Mouse (Mus musculus) kidney, postnatal 4 days (tissue): ENCODE measurements around the gene Slc40a1.

Experiments
- DNase-seq, 2 experiments: peaks; one replicate each; pipeline ENCODE4 v3.0.0; 2021; ENCODE audit warnings: mixed read lengths in 2 of 2

Gene Slc40a1

DNA sequence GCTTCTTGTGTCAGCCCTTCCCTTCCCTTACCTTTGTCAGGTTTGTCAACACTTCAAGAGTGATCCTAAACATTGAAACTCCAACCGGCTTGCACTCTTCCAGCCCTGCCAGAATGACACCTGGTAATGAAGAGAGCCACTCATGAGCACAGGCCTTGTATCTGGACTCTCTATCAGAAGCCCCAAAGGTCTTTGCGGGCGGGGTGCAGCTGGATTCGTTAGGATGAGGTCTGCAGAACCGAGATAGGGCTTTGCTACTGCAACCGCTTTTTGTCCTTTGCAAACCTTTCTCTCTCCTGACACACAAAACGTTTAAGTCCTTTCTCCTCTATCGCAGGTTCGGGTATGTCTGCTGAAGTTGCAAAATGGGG lies at the start of gene Slc40a1:
Gene Slc40a1 (minus strand): TSS at position 131 of the 371 bp plus-strand sequence.
- DNase-seq = no peak

DNA sequence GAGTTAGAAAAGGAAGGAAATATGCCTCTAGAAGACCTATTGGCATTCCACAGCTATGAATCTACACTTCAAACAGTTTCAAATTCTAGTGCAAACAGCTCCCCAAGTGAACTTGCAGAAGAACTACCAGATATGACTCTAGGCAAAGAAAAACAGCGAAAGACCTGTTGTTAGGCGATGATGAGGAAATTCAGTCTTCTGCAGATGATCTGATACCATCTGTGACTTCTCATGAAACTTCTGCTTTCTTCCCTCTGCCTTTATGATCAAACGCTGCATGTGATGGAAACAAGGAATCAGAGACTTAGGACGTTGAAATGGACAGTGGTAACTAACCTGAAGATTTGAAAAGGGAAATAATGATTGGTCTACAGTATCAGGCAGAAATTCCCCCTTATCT lies 45.0 kb upstream of the Slc40a1 start:
- no peak for DNase-seq

DNA sequence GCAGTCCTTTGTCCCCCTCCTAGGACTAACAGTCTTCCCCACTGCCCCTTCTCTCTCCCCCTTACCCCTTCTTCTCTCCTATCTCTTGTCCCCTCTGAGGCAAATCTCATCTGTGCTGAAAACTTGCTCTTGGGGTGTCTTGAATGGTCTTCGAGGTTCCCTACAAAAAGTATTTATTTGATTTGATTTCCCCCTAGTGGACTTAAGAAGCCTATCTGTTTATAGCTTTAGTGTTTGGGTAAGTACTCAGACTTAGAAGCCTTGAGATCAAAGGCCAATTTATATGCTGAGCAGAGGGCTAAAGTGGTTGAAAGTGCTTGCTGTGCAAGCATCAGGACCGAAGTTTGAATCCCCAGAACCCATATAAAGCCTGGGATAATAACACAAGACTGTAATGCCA lies 22.7 kb upstream of the Slc40a1 start:
- DNase-seq = no peak

DNA sequence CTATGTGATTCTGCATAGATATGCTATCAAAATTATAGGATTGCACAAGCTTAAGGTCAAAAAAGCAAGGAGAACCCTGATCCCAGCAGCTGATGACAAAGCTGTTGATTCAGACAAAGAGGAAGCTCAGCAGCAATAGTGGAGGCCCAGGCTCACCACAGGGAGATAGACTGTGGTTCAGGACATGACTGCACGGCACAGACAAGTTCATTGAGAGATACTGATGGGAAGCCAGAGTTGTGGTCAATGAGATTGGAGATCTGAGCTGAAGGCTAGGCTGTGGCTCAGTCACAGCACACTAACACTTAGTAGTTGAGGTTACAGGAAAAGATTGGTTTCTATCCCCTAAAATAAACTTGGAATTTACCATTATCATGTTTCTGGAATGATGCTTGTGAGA lies 21.5 kb upstream of the Slc40a1 start:
- no peak for DNase-seq

DNA sequence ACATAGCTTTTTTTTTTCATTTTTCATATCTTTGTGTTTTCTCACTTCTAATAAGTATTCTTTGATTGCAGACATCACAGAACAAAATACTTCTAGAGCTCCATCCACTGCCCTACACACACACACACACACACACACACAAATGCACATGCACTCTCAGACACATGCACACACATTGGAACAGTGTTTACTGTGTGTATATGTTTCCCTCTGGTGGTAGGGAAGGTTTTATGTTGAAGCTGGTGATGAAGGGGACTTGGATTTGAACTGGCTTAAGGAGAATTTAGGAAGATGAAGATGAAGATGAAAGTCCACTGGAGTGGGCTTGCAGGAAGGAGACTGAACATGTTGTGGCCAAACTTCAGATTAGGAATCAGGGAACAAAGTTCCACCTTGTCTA lies 4.8 kb upstream of the Slc40a1 start:
- DNase-seq = no peak

DNA sequence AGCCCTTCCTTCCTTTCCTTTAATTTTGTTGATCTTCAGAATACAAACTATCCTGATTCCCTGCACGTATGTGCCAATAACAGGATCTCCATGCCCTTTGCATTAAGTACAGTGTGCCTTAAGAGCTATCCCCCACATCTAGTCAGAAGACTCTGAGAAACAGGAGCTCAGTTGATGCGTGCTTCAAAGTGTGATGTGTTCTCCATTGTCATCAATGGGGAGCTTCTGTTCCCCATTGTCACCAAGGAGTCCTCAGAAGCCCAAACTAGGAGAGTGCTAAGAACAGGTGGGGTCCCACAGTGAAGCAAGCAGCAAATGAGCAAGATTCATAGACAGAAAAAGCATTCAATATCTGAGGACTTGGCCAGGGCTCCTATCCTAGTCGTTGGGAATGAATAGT lies 588 bp upstream of the Slc40a1 start:
- no peak for DNase-seq

DNA sequence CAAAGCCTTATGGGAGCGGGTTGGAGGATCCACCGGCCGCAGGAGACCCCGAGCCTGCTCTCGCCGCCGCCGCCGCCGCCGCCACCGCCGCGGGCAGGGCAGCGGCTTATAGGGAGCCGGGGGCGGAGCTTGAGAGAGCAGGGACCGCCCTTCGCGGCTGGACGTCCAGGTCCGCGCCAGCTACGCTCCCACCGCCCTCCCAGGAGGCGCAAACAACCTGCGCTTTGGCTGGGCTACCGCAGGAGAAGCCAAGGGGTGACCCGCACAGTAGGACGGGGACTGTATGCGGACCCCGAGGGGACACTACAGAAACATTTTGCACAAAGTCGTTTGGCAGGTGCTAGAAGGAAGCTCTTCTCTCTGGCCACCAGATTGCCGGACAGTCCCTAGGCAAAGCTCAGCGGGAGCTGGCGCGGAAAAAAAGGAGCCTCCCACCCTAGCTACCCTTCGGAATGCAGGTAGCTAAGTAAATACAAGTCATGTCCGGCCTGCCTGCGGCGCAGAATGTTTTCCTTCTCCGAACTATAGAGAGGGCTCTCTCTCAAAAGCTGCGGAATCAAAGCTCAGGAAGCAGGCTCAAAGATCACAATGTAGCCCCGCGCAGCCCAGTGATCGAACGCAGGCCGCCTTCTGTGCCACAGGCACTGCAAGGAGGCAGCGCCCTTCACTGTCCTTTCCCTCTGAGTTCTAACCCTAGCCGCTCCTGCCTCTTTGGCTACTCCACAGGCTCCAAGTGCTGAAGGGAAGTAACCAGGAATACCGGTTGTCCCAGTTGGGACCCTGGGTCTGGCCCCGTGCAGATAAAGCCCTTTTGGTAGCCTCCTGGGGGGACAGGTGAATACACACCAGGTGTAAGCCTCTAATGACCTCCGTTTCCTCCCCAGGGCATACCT lies 577 bp downstream of the Slc40a1 start:
- peak; percentile 88 to 93 for DNase-seq

DNA sequence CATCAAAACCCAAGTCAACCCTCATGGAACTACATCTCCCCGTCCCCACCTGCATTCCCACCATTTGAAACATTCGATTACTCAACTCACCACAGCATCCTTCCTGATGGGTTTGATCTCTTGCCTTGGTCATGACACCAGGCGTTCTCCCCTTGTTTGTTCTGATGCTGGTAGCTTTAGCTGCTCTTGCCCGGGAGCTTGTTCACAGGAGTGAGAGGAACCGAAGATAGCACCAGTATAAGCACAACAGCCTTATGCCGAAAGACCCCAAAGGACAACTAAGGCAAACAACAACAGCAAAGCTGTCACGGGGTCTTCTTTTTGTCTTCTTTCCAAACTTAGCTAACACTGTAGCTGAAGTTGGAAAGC lies 1.2 kb downstream of the Slc40a1 start:
- DNase-seq = no peak

DNA sequence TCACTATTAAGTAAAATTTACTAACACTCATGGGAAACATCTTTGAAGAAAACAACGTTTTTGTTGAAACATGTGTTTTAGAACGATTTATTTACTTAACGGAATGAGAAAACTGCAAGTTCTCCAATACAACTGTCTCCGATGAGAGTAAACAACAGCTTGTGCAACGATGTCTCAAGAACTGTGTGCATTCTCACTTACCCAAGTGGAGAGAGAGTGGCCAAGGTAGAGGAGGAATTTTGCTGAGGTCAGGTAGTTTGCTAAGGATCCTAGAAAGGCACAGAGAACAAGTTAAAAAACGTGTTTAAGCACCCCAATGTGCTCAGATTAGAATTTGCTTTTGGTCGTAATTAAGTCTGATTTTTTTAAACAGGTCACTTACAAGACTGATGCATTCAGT lies 1.8 kb downstream of the Slc40a1 start:
- DNase-seq = no peak

DNA sequence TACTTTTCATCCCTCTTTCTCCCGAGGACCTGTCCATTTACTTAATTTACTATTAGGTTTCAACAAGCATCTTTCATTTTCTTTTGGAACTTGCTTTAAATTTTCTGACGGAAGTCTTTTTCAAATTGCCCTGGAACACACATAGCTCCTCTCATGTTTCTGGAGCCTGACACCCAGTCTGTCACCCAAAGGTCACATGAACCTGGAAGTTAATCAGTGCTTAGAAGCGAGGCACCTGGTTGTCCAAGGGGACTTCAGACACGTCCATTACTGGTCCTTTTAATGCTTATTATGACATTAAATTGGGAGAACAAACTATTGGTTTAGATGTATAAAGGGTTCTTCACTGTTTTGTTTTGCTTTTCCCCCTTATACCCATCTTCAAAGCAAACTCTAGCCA lies 3.0 kb downstream of the Slc40a1 start:
- DNase-seq = no peak

DNA sequence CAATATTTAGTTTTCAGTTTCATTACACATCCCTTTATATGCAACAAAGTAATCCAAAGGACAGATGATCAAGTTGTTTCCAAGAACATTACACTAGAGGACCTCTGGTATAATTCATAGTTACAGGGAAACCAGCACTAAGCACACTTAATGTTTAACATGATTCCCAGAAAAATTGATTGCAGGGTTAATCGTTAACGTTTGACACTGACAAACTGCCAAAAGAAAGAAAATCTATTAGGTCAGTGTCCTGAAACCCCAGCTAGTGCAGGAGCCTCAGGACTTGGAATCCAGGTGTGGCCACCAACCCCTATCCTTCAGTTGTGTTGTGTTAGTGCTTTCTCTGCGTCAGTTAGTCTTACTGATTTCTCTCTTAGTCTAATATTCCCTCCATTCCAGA lies 5.6 kb downstream of the Slc40a1 start:
- DNase-seq = peak in 1 of 2 experiments; percentile 19

DNA sequence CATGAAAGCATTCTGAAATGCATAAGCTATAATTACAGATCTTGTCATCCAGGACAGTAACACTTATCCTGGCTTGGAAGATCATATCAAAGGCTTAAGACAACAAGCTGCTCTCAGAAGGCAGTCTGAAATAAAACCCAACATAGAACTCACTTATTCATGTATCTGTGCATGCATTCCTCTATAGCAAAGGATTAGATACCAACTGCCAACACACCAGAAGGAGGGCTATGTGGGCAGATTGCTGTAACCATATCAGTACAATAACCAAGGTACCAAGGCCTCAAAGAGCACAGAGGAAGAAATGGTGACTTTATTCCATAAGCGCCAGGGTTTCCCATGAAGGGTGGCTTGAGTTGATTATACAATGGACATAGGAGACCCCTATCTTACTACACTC lies 6.6 kb downstream of the Slc40a1 start:
- DNase-seq = no peak

DNA sequence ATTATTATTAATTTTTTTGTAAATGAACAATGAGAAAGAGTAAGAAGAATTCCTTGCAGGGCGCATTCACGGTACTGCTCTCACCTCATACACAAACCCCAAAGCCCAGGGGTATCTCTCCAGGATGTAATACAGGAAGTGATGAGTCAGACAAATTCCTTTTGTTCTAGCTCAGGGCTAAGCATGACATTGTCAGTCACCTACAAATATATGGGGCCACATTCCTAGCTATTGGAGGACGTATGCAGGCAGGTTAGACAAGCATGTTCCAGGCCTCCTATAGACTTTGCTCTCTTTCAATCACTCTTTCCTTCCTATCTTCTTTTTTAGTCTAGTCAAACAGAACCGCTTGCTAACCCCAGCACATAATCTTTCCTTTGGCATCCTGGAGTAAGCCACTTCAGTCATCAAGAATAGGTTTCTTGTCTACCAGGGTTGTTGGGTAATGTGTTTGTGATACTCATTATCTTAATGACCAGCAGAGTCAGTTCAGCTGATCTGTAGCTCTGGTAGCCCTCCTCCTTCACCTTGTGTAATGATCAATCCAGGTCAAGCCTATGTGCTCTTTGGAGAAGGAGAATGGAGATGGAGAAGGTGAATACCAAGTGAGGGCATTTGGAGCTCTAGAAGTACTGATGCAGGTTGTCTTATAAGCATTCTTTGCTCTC lies 9.1 kb downstream of the Slc40a1 start:
- no peak for DNase-seq

DNA sequence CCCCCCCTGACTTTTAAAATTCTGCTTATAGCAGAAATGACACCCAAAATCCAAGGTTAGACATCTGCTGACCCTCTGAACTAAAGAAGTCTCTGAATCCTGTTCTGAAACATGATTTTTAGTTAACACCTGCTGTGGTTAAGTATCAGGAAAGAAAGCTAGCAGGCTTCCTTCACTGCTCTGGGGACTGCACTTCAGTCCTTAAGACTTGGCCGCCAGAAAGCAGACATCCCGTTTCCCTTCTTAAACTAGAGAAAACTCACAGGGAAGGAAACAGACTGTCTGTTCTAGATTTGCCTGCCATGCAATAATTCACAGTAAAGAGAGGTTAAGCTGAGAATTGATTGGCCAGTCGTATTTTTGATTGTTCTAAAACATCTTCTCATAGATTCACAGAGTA lies 10.1 kb downstream of the Slc40a1 start:
- DNase-seq = no peak

DNA sequence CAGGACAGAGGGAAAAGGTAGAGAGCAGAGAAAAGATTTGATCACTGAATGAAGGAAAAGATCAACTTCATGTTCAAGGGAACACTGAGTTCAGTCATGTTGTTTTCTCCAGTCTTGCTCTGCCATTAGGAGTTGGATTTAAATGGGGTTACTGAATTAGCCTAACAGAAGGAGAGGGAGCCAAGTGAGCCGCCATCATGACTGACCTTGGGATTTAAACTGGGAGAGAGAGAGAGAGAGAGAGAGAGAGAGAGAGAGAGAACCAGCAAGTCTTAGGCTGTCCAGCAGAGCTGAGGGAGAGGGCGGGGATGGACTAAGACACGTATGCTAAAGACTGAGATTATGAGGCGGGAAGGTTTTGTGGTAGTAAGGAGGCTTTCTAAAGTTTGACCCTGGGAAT lies 12.1 kb downstream of the Slc40a1 start:
- no peak for DNase-seq

DNA sequence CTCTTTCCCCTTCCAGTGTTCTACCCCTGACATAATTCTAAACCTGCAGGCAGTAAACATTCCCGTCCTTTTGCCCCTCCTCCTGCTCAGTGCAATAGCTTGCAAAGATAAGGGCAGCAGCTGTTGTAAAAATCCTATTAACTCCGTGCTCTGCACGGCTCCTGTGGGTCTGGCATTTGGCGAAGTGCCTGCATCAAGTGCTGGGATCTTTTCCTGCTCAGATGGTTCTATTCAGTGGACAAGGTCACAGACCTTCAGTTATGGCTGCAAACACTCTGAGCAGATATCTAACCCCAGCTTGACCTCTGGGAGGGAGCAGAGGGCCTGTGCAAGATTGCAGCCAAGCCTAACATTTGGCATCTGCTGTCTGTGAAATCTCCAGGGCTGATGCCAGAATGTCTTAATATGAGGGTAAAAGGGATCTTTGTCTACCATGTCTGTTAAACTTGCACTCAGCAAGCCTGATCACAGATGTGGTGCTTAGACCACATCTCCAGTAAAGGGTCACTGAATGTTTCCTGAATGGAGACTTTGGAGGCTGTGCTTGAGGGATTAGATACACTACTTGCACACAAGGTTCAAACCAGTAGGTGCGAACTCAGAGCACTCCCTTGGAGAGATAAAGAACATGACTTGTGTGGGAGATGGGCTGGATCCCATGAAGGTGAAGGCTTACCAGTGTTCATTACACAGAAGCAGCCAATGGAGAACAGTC lies 21.1 kb downstream of the Slc40a1 start:
- peak; percentile 75 to 85 for DNase-seq

DNA sequence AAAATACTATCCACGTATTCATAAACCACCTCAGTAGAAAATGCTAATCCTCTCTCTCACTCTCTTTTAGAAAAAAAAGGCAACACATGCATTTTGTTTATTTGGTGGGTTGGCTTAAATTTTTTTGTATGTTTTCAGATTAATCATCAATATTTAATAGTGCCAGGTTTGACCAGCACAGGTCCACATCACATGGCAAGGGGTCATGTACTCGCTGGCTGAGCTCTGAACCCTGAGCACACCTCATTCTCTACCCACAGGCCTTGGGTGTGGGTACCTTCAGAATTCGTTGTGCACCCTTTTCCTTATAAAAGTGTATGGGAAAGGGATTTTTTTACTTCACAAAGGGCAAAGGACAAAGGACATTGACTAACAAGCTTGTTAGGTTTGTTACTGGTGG lies 22.2 kb downstream of the Slc40a1 start:
- DNase-seq = no peak

DNA sequence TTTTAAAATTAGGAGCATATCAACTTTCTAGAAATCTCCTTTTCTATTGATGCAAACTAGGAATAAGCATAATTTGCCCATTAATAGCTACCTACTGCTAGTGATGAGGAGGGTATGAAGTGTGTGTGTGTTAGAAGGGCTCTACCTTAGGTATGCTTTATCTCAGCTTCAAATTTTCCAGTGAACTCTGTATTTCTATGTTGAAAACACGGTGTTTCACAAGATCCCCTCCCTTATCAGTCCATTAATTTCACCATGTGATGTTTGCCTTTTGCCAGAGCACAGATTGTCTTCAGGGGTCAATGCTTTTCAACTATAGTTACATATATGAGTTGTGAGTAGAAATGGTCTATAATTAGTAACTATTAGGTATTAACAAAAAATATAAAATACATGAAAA lies 28.3 kb downstream of the Slc40a1 start:
- DNase-seq = no peak

DNA sequence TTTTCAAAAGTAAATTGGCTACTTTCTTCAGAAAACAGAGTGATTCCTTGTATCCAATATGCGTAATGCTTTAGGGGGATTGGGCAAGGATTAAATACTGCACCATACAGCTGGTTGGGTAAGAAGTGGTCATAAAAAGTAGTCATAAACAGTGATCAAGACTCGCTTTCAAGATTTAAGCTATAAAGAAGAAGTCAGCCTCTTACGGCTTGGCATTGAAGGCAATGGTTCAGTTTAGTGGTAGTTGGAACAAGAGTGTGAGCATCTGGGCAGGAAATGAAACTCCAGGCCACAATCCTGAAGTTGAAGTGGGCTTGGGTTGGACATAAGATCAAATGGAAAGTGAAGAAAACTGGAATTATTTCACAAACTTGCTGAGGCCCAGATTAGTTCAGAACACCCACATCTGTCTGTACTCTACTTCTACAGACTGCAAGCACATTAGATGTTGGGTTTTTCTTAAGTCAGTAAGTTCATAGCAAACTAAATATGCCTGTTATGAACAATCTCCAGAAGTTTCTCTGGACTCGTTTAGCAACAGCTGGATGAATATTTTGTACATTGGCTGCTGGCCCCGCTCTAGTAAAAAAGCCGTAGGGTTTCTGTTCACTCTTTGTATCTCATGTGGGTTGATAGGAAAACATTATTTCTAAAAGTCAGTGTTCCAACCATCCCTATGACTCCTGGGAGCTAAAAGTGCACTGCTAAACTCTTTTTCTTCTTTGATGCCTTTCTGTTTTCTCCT lies 32.0 kb downstream of the Slc40a1 start:
- DNase-seq = no peak

DNA sequence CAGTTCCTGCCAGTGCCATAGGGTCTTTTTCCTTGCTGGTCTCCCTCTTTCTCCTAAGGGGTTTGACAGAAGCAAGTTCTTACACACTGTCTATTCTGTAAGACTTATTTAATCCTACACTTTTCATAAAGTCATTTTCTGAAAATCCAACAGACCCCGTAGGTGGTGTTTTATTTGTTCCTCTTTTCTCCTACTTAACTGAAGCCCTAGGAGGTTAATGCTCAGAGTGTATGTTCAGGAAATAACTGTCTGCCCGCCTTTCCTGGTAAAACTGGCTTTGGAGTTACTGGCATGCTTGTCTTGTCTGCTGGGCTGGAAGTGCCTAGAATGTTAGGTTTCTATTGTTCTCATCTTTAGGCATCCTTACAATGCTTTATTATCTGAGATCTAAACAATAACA lies 34.3 kb downstream of the Slc40a1 start:
- no peak for DNase-seq

DNA sequence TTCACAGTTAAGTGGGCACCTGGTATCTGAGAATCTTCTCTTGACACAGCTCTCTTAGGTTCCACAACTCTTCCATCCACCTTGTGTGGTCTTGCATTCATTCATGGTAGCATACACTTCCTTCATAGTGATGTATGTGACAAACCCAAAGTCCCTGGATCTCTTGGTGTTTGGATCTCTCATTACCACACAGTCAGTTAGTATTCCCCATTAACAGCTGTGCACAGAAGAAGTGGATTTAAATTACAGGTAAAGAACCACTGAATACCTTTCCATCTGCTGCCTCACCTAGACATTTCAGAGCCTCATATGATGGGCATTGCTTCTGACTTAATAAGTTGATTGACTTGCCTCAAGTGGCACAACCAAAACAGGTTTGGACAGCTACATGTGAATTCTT lies 36.1 kb downstream of the Slc40a1 start, which contains the start of gene Gm5269:
Gene Gm5269 (minus strand): TSS at position 101 of the 400 bp plus-strand sequence.
- no peak for DNase-seq

DNA sequence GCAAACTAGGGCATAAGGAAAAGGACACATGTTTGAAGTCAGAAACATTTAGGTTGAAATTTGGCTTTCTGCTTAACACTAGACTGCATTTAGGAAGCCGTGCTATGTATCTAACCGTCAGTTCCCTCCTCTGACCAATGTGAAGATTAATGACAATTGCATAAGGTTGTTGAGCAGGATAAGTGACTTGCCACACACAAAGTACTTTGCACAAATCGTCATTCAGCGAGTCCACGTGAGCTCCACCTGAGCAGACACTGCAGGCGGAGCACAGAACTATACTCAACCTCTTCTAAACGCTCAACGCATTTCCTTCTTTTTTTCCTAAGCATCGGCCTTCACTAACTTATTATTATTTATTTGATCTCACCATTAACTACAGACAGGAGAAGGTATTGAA lies 39.5 kb downstream of the Slc40a1 start:
- no peak for DNase-seq

DNA sequence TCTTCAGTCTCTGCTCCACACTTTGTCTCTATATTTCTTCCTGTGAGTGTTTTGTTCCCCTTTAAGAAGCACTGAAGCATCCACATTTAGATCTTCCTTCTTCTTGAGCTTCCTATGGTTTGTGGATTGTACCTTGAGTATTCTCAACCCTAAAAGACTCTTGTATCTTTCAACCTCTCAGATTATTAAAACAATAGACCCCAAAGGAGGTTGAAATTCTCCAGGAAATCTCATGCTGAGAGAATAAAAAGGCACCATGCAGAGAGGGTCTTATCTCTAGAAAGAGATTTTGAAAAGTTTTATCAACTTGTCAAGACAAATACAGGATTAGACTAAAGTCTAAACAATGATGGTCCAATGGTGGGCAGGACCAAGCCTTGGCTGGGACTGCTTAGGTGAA lies 42.9 kb downstream of the Slc40a1 start:
- no peak for DNase-seq
